Mouse (Mus musculus) kidney, postnatal 0 days (tissue): Measurements from ENCODE around the gene Sgms1. TPM values are rescaled to one million over a fixed set of nuclear protein-coding genes. Genes with fewer than 3 reads are reported as not detected.

ENCODE experiments used
- ATAC-seq: fragments of 200-750 bp; cut with Nextera tagmentation; replicated peaks from 2 replicates; pipeline ENCODE4 v1.8.0; 2017; ENCODE audit warnings: low read depth, moderate number of reproducible peaks, moderate TSS enrichment, moderate library complexity; ENCODE audit not compliant: low FRiP score
- DNase-seq: peaks from one replicate; pipeline ENCODE4 v3.0.0-alpha.2; 2016; ENCODE audit warnings: low spot score
- H3K27ac ChIP-seq: fragments of 300-500 bp; sonication (generic); 2 replicates; pipeline ENCODE4 v1.5.1; 2014; ENCODE audit warnings: mild to moderate bottlenecking
- H3K27me3 ChIP-seq: fragments of 300-500 bp; sonication (generic); 2 replicates; pipeline ENCODE4 v1.6.1; 2014; ENCODE audit warnings: low read length, mixed read lengths; ENCODE audit not compliant: insufficient read depth
- H3K36me3 ChIP-seq: fragments of 300-500 bp; sonication (generic); 2 replicates; pipeline ENCODE4 v1.6.1; 2014; ENCODE audit warnings: low read length, mixed read lengths; ENCODE audit not compliant: insufficient read depth
- H3K4me1 ChIP-seq: fragments of 300-500 bp; sonication (generic); replicated peaks from 2 replicates; pipeline ENCODE4 v1.6.1; 2014; ENCODE audit warnings: antibody characterized with exemption, low read length, mixed read lengths; ENCODE audit not compliant: insufficient read depth
- H3K4me2 ChIP-seq: fragments of 300-500 bp; sonication (generic); 2 replicates; pipeline ENCODE4 v1.6.1; 2014; ENCODE audit warnings: mild to moderate bottlenecking, low read length, moderate library complexity, mixed read lengths
- H3K4me3 ChIP-seq: fragments of 300-500 bp; sonication (generic); replicated peaks from 2 replicates; pipeline ENCODE4 v1.5.1; 2014; ENCODE audit warnings: low read depth, low read length
- H3K9ac ChIP-seq: fragments of 300-500 bp; sonication (generic); 2 replicates; pipeline ENCODE4 v1.6.1; 2014; ENCODE audit warnings: low read depth, low read length
- H3K9me3 ChIP-seq: fragments of 300-500 bp; sonication (generic); replicated peaks from 2 replicates; pipeline ENCODE4 v1.6.1; 2016; ENCODE audit warnings: low read length, inconsistent platforms, mixed read lengths
- CTCF ChIP-seq: IDR thresholded peaks from 2 replicates; pipeline ENCODE4 v1.5.1; 2016; ENCODE audit warnings: antibody characterized with exemption, low read depth, mild to moderate bottlenecking, moderate library complexity
- WGBS: fragments of 180-500 bp; shearing (Covaris S2); extraction: QIAGEN DNeasy Blood & Tissue Kit; methylation state at CpG from one replicate; pipeline ENCODE4 v1.1.7; 2014; 5-methylcytosine and 5-hydroxymethylcytosine counted together
- polyA plus RNA-seq: library from polyadenylated mRNA; unstranded; fragments of >200 nt; fragmentation: Nextera tagmentation; extraction: Ambion mirVana; gene quantifications from 2 replicates; pipeline ENCODE4 v1.2.1, GENCODE M21; 2015

Gene Sgms1
- polyA plus RNA-seq, 1 experiment from 2014 or later, result 42.4 TPM

- Histone ChIP-seq H3K9ac (no peak overlapping the region), H3K4me3 (no peak overlapping the region), H3K27me3 (no peaks in the 10 kb centered on the region), H3K36me3 (no peaks in the 10 kb centered on the region), H3K27ac (no peak overlapping the region), H3K9me3 (no peaks in the 10 kb centered on the region), H3K4me2 (no peak overlapping the region), H3K4me1 (peaks cover 4% of the 10 kb centered on the region; the same call in 1 of the 2 replicates)
- TF ChIP-seq CTCF, result no peak
- ATAC-seq, result no peak
- DNase-seq, result no peak
- WGBS, result 66% methylated on average over 12 of the region's 12 CpGs
Observed at GRCm38 (mm10) chr19:32214905-32215806, 174.4 kb downstream of the Sgms1 start.

DNA sequence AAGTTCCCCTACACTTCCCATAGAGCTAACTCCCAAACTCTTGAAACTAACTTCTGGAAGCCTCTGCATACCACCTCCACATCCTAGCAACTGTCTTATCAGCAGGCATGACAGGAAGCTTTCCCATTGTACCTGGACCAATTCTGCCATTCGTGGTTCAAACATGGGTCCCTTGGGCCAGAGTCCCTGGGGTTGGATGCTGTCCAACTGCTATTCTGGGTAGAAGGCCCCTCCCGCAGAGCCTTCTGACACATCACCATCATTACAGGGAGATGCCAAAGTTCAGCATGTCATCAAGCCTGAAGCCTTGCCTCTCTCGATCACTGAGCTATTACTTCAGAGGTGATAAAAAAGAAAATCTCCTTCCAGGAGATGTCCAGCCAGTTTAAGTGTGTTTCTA is 175.9 kb downstream of the Sgms1 start:
- Histone ChIP-seq H3K27ac (no peak overlapping the region), H3K9ac (no peak overlapping the region), H3K36me3 (no peaks in the 10 kb centered on the region), H3K4me1 (peaks cover 4% of the 10 kb centered on the region; the same call in 1 of the 2 replicates), H3K4me3 (no peak overlapping the region), H3K4me2 (no peak overlapping the region), H3K27me3 (no peaks in the 10 kb centered on the region), H3K9me3 (no peaks in the 10 kb centered on the region)
- DNase-seq, result no peak
- TF ChIP-seq CTCF, result no peak
- no peak for ATAC-seq
- 64% methylated on average over 3 of the region's 3 CpGs for WGBS

DNA sequence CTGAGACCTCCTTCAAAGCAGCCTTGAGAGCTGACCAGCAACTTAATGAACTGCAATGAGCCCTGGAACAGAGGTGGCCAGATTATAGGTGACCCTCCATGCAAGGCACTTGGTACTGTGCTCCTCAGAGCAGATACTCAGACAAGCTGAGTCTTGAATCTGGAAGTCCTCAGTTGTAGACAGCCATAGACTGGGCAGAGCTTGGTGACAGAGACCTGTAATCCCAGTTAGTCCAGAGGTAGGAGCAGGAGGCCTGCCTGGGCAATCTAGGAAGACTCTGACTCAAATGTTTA is 178.3 kb downstream of the Sgms1 start:
- Histone ChIP-seq H3K4me1 (peaks cover 4% of the 10 kb centered on the region; the same call in 1 of the 2 replicates), H3K36me3 (no peaks in the 10 kb centered on the region), H3K27ac (peak overlapping the region; percentile 89), H3K9me3 (no peaks in the 10 kb centered on the region), H3K9ac (peak overlapping the region; percentile 66), H3K4me2 (peak overlapping the region; percentile 71), H3K27me3 (no peaks in the 10 kb centered on the region), H3K4me3 (peak overlapping the region; percentile 50; the same call in 1 of the 2 replicates)
- no peak for TF ChIP-seq CTCF
- ATAC-seq (peak; percentile 49), DNase-seq (no peak)

DNA sequence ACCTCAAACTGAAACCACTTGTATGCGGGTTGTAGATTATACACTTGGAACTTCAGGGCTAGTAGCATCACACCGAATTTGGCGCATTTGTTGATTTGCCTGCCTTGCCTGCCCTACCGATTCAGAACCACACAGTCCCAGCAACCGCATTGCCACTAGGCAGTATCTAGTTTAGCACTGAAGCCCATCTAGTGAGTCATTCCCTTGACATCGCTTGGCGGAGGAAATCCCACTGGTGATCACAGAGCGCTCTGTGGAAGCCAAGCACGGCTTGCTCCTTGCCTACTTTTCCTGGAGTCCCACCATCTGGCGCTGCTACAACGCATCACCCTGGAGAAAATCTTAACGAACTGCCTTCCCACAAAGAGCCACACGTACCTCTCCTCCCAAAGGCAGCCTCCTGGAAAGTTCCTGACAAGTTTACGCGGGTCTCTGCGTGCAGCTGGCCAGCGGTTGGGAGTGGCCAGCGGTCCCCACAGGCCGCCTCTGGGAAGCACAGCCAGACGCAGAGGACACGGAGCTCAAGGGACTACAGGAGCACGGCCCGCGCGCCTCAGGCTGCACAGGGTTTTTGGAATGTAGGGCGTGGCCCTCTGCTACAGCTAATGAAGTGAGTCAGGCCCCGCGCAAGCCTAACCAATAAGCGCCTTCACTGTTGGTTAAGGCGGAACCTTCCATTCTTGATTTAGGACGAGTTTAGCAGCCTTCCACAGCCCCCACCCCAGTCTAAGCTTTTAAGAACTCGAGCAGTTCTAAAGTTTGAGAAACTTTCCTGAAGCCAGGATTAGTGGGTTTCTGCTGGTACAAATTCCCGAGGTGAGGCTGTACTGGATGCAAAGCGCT is 178.8 kb downstream of the Sgms1 start:
- Histone ChIP-seq H3K4me2 (peak overlapping the region; percentile 71), H3K9me3 (no peaks in the 10 kb centered on the region), H3K9ac (peak overlapping the region; percentile 66), H3K36me3 (no peaks in the 10 kb centered on the region), H3K4me1 (peaks cover 4% of the 10 kb centered on the region; the same call in 1 of the 2 replicates), H3K4me3 (peak overlapping the region; percentile 50), H3K27me3 (no peaks in the 10 kb centered on the region), H3K27ac (peak overlapping the region; percentile 89)
- DNase-seq, result peak; percentile 98
- ATAC-seq, result peak; percentile 99
- TF ChIP-seq CTCF, result peak; percentile 57
- WGBS, result 1% methylated on average over 34 of the region's 34 CpGs

- ATAC-seq (no peak), DNase-seq (peak; percentile 59)
- H3K4me2 ChIP-seq, result peak overlapping the region; percentile 71
- H3K4me3 ChIP-seq, result peak overlapping the region; percentile 50
- H3K36me3 ChIP-seq, result no peaks in the 10 kb centered on the region
- peak overlapping the region; percentile 66 for H3K9ac ChIP-seq
- peaks cover 4% of the 10 kb centered on the region; the same call in 1 of the 2 replicates for H3K4me1 ChIP-seq
- H3K27me3 ChIP-seq, result no peaks in the 10 kb centered on the region
- peak overlapping the region; percentile 89 for H3K27ac ChIP-seq
- H3K9me3 ChIP-seq, result no peaks in the 10 kb centered on the region
- TF ChIP-seq CTCF, result no peak
- 5% methylated on average over 5 of the region's 5 CpGs for WGBS
Observed at GRCm38 (mm10) chr19:32210099-32210449, 179.4 kb downstream of the Sgms1 start.
